ENCODE assay signal across 9 mouse cellular contexts in genomic region chr16:92497851-92498588, GRCm38 (mm10). TPM values are rescaled to one million over a fixed set of nuclear protein-coding genes. Genes with fewer than 3 reads are reported as not detected.
DNase-seq lines count a peak whose midpoint lies in the region; ATAC-seq lines count a peak whose summit lies in the region.
"Had no signal": no experiment of that assay in that cellular context is flagged by ENCODE, and none has a peak within 500 bp of the region (broad histone marks: within the 10 kb centered on the region; RNA-seq: fewer than 3 reads in every experiment).

No protein-coding gene starts in this region.

- H3K27me3 ChIP-seq in heart, embryonic 12.5 days (replicated peaks) = peaks cover 53% of the 10 kb centered on the region
- peaks cover 50% of the 10 kb centered on the region for H3K27me3 ChIP-seq in hindbrain, embryonic 13.5 days
- H3K27me3 ChIP-seq in midbrain, embryonic 10.5 days (ENCODE audit: low read depth, poor library complexity, severe bottlenecking) = peaks cover 64% of the 10 kb centered on the region

- no peaks in the 10 kb centered on the region for H3K9me3 ChIP-seq in heart, embryonic 12.5 days (replicated peaks)
- no peaks in the 10 kb centered on the region for H3K9me3 ChIP-seq in hindbrain, embryonic 13.5 days
- H3K9me3 ChIP-seq in midbrain, embryonic 10.5 days (replicated peaks) = no peaks in the 10 kb centered on the region

- H3K4me3 ChIP-seq in heart, embryonic 12.5 days = peak overlapping the region; percentile 51
- peak overlapping the region; percentile 53 for H3K4me3 ChIP-seq in hindbrain, embryonic 13.5 days
- H3K4me3 ChIP-seq in midbrain, embryonic 10.5 days = peak overlapping the region; percentile 70

- peak overlapping the region; percentile 82 for H3K4me2 ChIP-seq in heart, embryonic 12.5 days
- peak overlapping the region; percentile 92 for H3K4me2 ChIP-seq in hindbrain, embryonic 13.5 days

- whole genome bisulfite sequencing in heart, embryonic 12.5 days = 14% methylated on average over 26 of the region's 26 CpGs
- 9% methylated on average over 26 of the region's 26 CpGs for WGBS in hindbrain, embryonic 13.5 days
- 9% methylated on average over 26 of the region's 26 CpGs for WGBS in midbrain, embryonic 10.5 days

- peaks cover 23% of the 10 kb centered on the region for H3K4me1 ChIP-seq in heart, embryonic 12.5 days (replicated peaks)
- H3K4me1 ChIP-seq in hindbrain, embryonic 13.5 days (replicated peaks) = peaks cover 16% of the 10 kb centered on the region
- peaks cover 27% of the 10 kb centered on the region for H3K4me1 ChIP-seq in midbrain, embryonic 10.5 days

- ATAC-seq in heart, embryonic 12.5 days (ENCODE audit: insufficient number of reproducible peaks, low FRiP score) = no peak
- no peak for ATAC-seq in hindbrain, embryonic 13.5 days (ENCODE audit: low FRiP score)

- no peak for DNase-seq in heart, adult 9 months (ENCODE audit: low spot score in 2 of 2)
- DNase-seq in R1 (ENCODE audit: low read depth, low spot score) (peak; percentile 36), MN1 (ENCODE audit: low spot score) (no peak)
- no peak for DNase-seq in midbrain, embryonic 10.5 days (ENCODE audit: low spot score)
- DNase-seq in urinary bladder, postnatal 36 days (ENCODE audit: low spot score in 2 of 2) = no peak
- DNase-seq in gastrocnemius, postnatal 36 days = no peak
- DNase-seq: spleen, adult 18-20 months had no signal

- H3K9ac ChIP-seq in heart, embryonic 12.5 days = peak overlapping the region; percentile 50
- H3K9ac ChIP-seq in hindbrain, embryonic 13.5 days = peak overlapping the region; percentile 68

- intact Hi-C loops in gastrocnemius, postnatal 36 days (cut with DNase I) = no loop called here

- no peaks in the 10 kb centered on the region for H3K36me3 ChIP-seq in heart, embryonic 12.5 days
- H3K36me3 ChIP-seq in hindbrain, embryonic 13.5 days = no peaks in the 10 kb centered on the region
- no peaks in the 10 kb centered on the region for H3K36me3 ChIP-seq in midbrain, embryonic 10.5 days

- no peak overlapping the region for H3K27ac ChIP-seq in heart, embryonic 12.5 days (ENCODE audit: poor library complexity, severe bottlenecking)
- 0 out of 2 replicates have a peak overlapping the region, but pooled peaks have one; percentile 44 for H3K27ac ChIP-seq in hindbrain, embryonic 13.5 days
- H3K27ac ChIP-seq in midbrain, embryonic 10.5 days (replicated peaks) = peak overlapping the region; percentile 70; the same call in 1 of the 2 replicates

RNA-seq across cellular contexts. Expression of gene Clic6, which starts 12.5 kb away (rescaled TPM):
- polyA plus RNA-seq in heart, embryonic 12.5 days (2016; fragmentation: Nextera tagmentation; extraction: Ambion mirVana) = 1.7 and 1.8 TPM in 2 replicates
- polyA plus RNA-seq in hindbrain, embryonic 13.5 days (2015; fragmentation: Nextera tagmentation; extraction: Ambion mirVana) = 4.8 and 11.5 TPM in 2 replicates
- 1.5 and 2.1 TPM in 2 replicates for polyA plus RNA-seq in midbrain, embryonic 10.5 days (2016; fragmentation: Nextera tagmentation; extraction: Ambion mirVana)
- under 1 TPM in 1 of 2 experiments, not detected in 1; 0.07 TPM for total RNA-seq in gastrocnemius, postnatal 36 days (2021)

RNA-seq across cellular contexts. Expression of gene Rcan1, which starts 27.4 kb away (rescaled TPM):
- polyA plus RNA-seq in heart, embryonic 12.5 days (2016; fragmentation: Nextera tagmentation; extraction: Ambion mirVana) = 148 and 153 TPM in 2 replicates
- polyA plus RNA-seq in hindbrain, embryonic 13.5 days (2015; fragmentation: Nextera tagmentation; extraction: Ambion mirVana) = 56.5 and 56.6 TPM in 2 replicates
- 38.8 and 40.6 TPM in 2 replicates for polyA plus RNA-seq in midbrain, embryonic 10.5 days (2016; fragmentation: Nextera tagmentation; extraction: Ambion mirVana)
- 10 to 100 TPM; 62.2 to 75.7 TPM for total RNA-seq in gastrocnemius, postnatal 36 days (2021)
